Mouse (Mus musculus) fat pad, adult 2 months (tissue): ENCODE results near the gene Smim8.
"Not testable (repeated sequence)": the region's sequence is repeated elsewhere in the genome, so short reads cannot be mapped to it uniquely, and the experiment has no call there.

Experiments
- DNase-seq: peaks from one replicate; pipeline ENCODE4 v3.0.0-alpha.2; 2011; ENCODE audit warnings: low read depth, low spot score; ENCODE audit errors: extremely low read depth

Smim8 gene

GRCm38 (mm10) chr4:34777677-34778527, at the start of gene Smim8:
Gene Smim8, minus strand, starts transcription at chr4:34778423.
- DNase-seq: no peak

- DNase-seq: no peak
These were observed 45.7 kb upstream of the Smim8 start for GRCm38 (mm10) chr4:34823901-34824300.

GRCm38 (mm10) chr4:34819904-34820303, 41.7 kb upstream of the Smim8 start:
- DNase-seq: no peak

- no peak for DNase-seq
These were observed 23.2 kb upstream of the Smim8 start for GRCm38 (mm10) chr4:34801166-34802034.

- DNase-seq: no peak
These were observed 19.8 kb upstream of the Smim8 start for GRCm38 (mm10) chr4:34798005-34798404.

- DNase-seq: no peak
These were observed 19.2 kb upstream of the Smim8 start for GRCm38 (mm10) chr4:34797294-34797983.

- no peak for DNase-seq
These were observed 18.1 kb upstream of the Smim8 start for GRCm38 (mm10) chr4:34796294-34796693.

- no peak for DNase-seq
These were observed 8.3 kb upstream of the Smim8 start for GRCm38 (mm10) chr4:34786476-34786875.

GRCm38 (mm10) chr4:34785646-34786045, 7.4 kb upstream of the Smim8 start:
- DNase-seq: no peak

- no peak for DNase-seq
These were observed 6.6 kb upstream of the Smim8 start for GRCm38 (mm10) chr4:34784865-34785264.

- DNase-seq: no peak
These were observed 4.5 kb upstream of the Smim8 start for GRCm38 (mm10) chr4:34782730-34783129.

- no peak for DNase-seq
These were observed 6.4 kb downstream of the Smim8 start for GRCm38 (mm10) chr4:34771652-34772371.

- DNase-seq: no peak
These were observed 22.1 kb downstream of the Smim8 start, which contains the start of gene Gm136 for GRCm38 (mm10) chr4:34756163-34756562. Gene Gm136, minus strand, starts transcription at chr4:34756263.

GRCm38 (mm10) chr4:34749236-34749635, 29.0 kb downstream of the Smim8 start:
- no peak for DNase-seq

- no peak for DNase-seq
These were observed 43.8 kb downstream of the Smim8 start for GRCm38 (mm10) chr4:34734461-34734860.

- not testable (repeated sequence) for DNase-seq
These were observed 44.8 kb downstream of the Smim8 start for GRCm38 (mm10) chr4:34733415-34733814.

- DNase-seq: no peak
These were observed 48.3 kb downstream of the Smim8 start, which contains the start of gene Cfap206 for GRCm38 (mm10) chr4:34729851-34730341. Gene Cfap206, minus strand, starts transcription at chr4:34730206.

GRCm38 (mm10) chr4:34725710-34726109, 52.5 kb downstream of the Smim8 start:
- not testable (repeated sequence) for DNase-seq

- no peak for DNase-seq
These were observed 53.9 kb downstream of the Smim8 start for GRCm38 (mm10) chr4:34724306-34724705.

GRCm38 (mm10) chr4:34723186-34723585, 55.0 kb downstream of the Smim8 start:
- no peak for DNase-seq
